ENCODE assay signal across 8 mouse cellular contexts in genomic region chr9:124128379-124128778, GRCm38 (mm10). TPM values are rescaled to one million over a fixed set of nuclear protein-coding genes. Genes with fewer than 3 reads are reported as not detected.
DNase-seq lines count a peak whose midpoint lies in the region; ATAC-seq and TF ChIP-seq lines count a peak whose summit lies in the region.

No protein-coding gene starts in this region.

- intact Hi-C loops in heart, postnatal 25 days (cut with DNase I): no loop called here

- 2% methylated on average over 1 of the region's 1 CpGs for WGBS in heart, postnatal 0 days

- peak; percentile 60 for DNase-seq in heart, adult 8-10 months (ENCODE audit: low spot score)
- no peak for DNase-seq in heart, postnatal 25 days (ENCODE audit: low spot score)
- DNase-seq in CD8-positive naive resting alpha-beta T cell, adult 2 months (ENCODE audit: low read depth in 2 of 2, low spot score in 2 of 2): peak; percentile 49 to 64
- DNase-seq in brain, embryonic 18.5 days (ENCODE audit: low read depth, low spot score): peak; percentile 6
- DNase-seq in heart, postnatal 0 days (ENCODE audit: low spot score): peak; percentile 51
- DNase-seq in left cerebral cortex, adult 11 months (ENCODE audit: low spot score): peak; percentile 30
- DNase-seq in thymus, postnatal 14 days: peak; percentile 67

- no peaks in the 10 kb centered on the region for H3K27me3 ChIP-seq in heart, postnatal 0 days (ENCODE audit: control insufficient read depth, insufficient read depth, low read length)

- peak; percentile 65 for TF ChIP-seq CTCF in heart, postnatal 0 days (IDR thresholded peaks at IDR 0.05; ENCODE audit: low read depth)

- no peak overlapping the region for H3K27ac ChIP-seq in heart, postnatal 0 days (ENCODE audit: low read depth)

- H3K4me2 ChIP-seq in heart, postnatal 0 days (ENCODE audit: low read depth, low read length): no peak overlapping the region

- H3K36me3 ChIP-seq in heart, postnatal 0 days (replicated peaks; ENCODE audit: control insufficient read depth, insufficient read depth, low read length): no peaks in the 10 kb centered on the region

- H3K4me3 ChIP-seq in heart, postnatal 0 days (ENCODE audit: low read depth, low read length): no peak overlapping the region

- H3K9me3 ChIP-seq in heart, postnatal 0 days (replicated peaks; ENCODE audit: control insufficient read depth, low read length): no peaks in the 10 kb centered on the region

- H3K4me1 ChIP-seq in heart, postnatal 0 days (ENCODE audit: control insufficient read depth, insufficient read depth): no peaks in the 10 kb centered on the region

- ATAC-seq in heart, postnatal 0 days (ENCODE audit: insufficient read depth, low read depth): no peak
- peak; percentile 88 for ATAC-seq in megakaryocyte progenitor cell, adult 5-6 weeks (replicated peaks; ENCODE audit: poor library complexity)

- no peak overlapping the region for H3K9ac ChIP-seq in heart, postnatal 0 days (replicated peaks; ENCODE audit: low read depth, low read length)

- TF ChIP-seq EP300 in heart, postnatal 0 days (IDR thresholded peaks at IDR 0.05; ENCODE audit: low read depth): no peak

RNA-seq across cellular contexts. Expression of gene Ccr5, which starts 7.0 kb away (rescaled TPM):
- total RNA-seq in heart, adult 8-10 months (2022): 1 to 10 TPM in 3 of 4 experiments, under 1 TPM in 1; 0.37 to 2.2 (median 2.0) TPM
- total RNA-seq in heart, postnatal 25 days (2021): 1 to 10 TPM; 3.2 to 3.7 TPM
- 0.31 TPM in 1 of 2 replicates, not detected in the other for total RNA-seq in heart, postnatal 0 days (2014; rRNA removed; ENCODE audit: low replicate concordance)
- 0.70 and 0.89 TPM in 2 replicates for polyA plus RNA-seq in heart, postnatal 0 days (2015; fragmentation: Nextera tagmentation; extraction: Ambion mirVana)
- total RNA-seq in megakaryocyte progenitor cell, adult 5-6 weeks (2015): 0.39 and 3.8 TPM in 2 replicates
- 0.54 and 0.87 TPM in 2 replicates for total RNA-seq in megakaryocyte progenitor cell, adult 5-6 weeks (2017)

RNA-seq across cellular contexts. Expression of gene Ccr2, which starts 26.6 kb away (rescaled TPM):
- under 1 TPM; 0.44 to 0.98 (median 0.82) TPM for total RNA-seq in heart, adult 8-10 months (2022)
- 1 to 10 TPM; 1.1 TPM for total RNA-seq in heart, postnatal 25 days (2021)
- 5.0 TPM in 1 of 2 replicates, not detected in the other for total RNA-seq in heart, postnatal 0 days (2014; rRNA removed; ENCODE audit: low replicate concordance)
- 0.71 and 0.89 TPM in 2 replicates for polyA plus RNA-seq in heart, postnatal 0 days (2015; fragmentation: Nextera tagmentation; extraction: Ambion mirVana)
- 75.3 and 101 TPM in 2 replicates for total RNA-seq in megakaryocyte progenitor cell, adult 5-6 weeks (2015)
- 102 and 119 TPM in 2 replicates for total RNA-seq in megakaryocyte progenitor cell, adult 5-6 weeks (2017)

Comparison
In these comparisons a context has a peak if more than half of its experiments do, and no peak if none do; other contexts are left out.
1. RNA of gene Ccr2, which starts 26.6 kb away (total RNA-seq): 75.3 to 119 TPM in megakaryocyte progenitor cell, adult 5-6 weeks; 1.1 TPM in heart, postnatal 25 days, 0.44 to 0.98 TPM in heart, adult 8-10 months and 5.0 TPM in heart, postnatal 0 days; every median in the first group is over 10 times any median in the second.